Mouse (Mus musculus): ENCODE measurements at regions not wholly inside any gene's neighbourhood (a gene's known extent, or its start where the extent isn't known, plus 50 kb on each side); places are given as distances from the start of the nearest gene placed in this dataset.

DNA sequence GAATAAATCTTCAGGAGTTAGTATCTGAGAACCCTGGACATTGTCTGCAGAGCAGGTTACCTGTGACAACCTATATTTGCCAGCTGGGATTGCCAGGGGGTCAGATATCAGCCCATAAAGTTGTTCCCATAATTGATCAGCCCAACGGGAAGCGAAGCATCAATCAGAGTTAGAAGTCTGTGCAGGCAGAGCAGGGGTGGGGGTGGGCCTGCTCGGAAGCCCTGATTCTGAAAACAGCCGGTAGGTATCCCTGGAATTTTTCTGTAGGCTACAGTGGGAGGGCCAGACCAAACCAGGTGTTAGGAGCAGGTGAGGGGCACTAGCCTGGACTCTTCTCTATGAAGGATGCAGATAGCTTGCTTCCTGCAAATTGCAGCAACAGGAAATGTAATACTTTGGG lies 427.2 kb downstream of the Wdr11 start:
- 36% methylated on average over 4 of the region's 4 CpGs for WGBS

DNA sequence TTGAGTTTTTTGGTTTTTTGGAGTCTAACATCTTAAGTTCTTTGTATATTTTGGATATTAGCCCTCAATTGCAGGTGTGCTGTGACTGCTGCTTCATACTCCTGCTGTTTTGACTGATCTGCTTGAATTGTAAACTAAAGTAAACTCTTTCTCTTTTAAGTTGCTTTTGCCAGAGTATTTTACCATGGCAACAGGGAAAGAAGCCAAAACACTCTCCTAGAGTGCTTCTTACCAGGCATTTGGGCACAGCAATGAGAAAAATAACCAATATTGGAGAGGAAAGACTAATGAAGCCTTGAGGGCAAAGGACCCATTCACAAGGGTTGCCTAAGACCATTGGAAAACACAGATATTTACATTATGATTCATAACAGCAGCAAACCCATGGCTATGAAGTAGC lies 437.3 kb downstream of the Wdr11 start:
- H3K27me3 ChIP-seq (ENCODE audit: control insufficient read depth, insufficient read depth, low read length), result no peaks in the 10 kb centered on the region
- ATAC-seq (ENCODE audit: insufficient read depth, low FRiP score, low TSS enrichment), result no peak
- H3K36me3 ChIP-seq (ENCODE audit: control insufficient read depth, insufficient read depth, low read length), result no peaks in the 10 kb centered on the region
- H3K27ac ChIP-seq (ENCODE audit: low read depth, low read length), result no peak overlapping the region
- no peak for DNase-seq (ENCODE audit: low spot score)
- no peak overlapping the region for H3K4me3 ChIP-seq (ENCODE audit: low read depth, low read length)
- no peaks in the 10 kb centered on the region for H3K4me1 ChIP-seq (ENCODE audit: control insufficient read depth, insufficient read depth, low read length)
- H3K4me2 ChIP-seq (ENCODE audit: low read depth), result no peak overlapping the region
- H3K9me3 ChIP-seq (ENCODE audit: control insufficient read depth, low read length), result no peaks in the 10 kb centered on the region
- no peak overlapping the region for H3K9ac ChIP-seq (ENCODE audit: low read length)

More for the DNA sequence above, 427.2 kb downstream of the Wdr11 start:
- ATAC-seq (ENCODE audit: insufficient read depth, low FRiP score, low TSS enrichment) (no peak), DNase-seq (ENCODE audit: low spot score) (no peak)
- Histone ChIP-seq H3K27ac (ENCODE audit: low read depth, low read length) (no peak overlapping the region), H3K4me2 (ENCODE audit: low read depth) (no peak overlapping the region), H3K9me3 (ENCODE audit: control insufficient read depth, low read length) (no peaks in the 10 kb centered on the region), H3K27me3 (ENCODE audit: control insufficient read depth, insufficient read depth, low read length) (no peaks in the 10 kb centered on the region), H3K36me3 (ENCODE audit: control insufficient read depth, insufficient read depth, low read length) (no peaks in the 10 kb centered on the region), H3K4me1 (ENCODE audit: control insufficient read depth, insufficient read depth, low read length) (no peaks in the 10 kb centered on the region), H3K9ac (ENCODE audit: low read length) (no peak overlapping the region), H3K4me3 (ENCODE audit: low read depth, low read length) (no peak overlapping the region)

DNA sequence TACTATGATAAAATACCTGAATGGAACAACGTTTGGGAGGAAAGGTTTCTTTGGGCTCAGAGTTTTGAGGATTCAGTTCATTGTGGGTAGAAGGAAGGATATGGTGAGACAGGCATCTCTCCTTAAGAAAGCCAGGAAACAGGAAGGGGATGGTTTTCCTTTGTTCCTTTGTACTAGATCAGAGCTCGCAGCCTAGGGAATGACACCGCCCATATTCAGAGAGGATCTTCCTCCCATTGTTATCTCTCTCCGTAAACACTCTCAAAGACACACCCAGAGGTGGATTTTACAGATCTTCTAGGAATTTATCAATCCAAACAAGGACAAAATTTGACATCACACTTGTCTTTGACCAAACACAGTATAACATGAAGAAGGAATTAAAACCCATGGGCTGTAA lies 439.0 kb downstream of the Wdr11 start:
- no peak overlapping the region for H3K27ac ChIP-seq (ENCODE audit: low read depth, low read length)
- WGBS, result 90% methylated on average over 4 of the region's 4 CpGs
- no peak overlapping the region for H3K9ac ChIP-seq (ENCODE audit: low read length)
- no peak for DNase-seq (ENCODE audit: low spot score)
- H3K9me3 ChIP-seq (ENCODE audit: control insufficient read depth, low read length), result no peaks in the 10 kb centered on the region
- H3K4me1 ChIP-seq (ENCODE audit: control insufficient read depth, insufficient read depth, low read length), result no peaks in the 10 kb centered on the region
- H3K4me3 ChIP-seq (ENCODE audit: low read depth, low read length), result no peak overlapping the region
- H3K36me3 ChIP-seq (ENCODE audit: control insufficient read depth, insufficient read depth, low read length), result no peaks in the 10 kb centered on the region
- H3K27me3 ChIP-seq (ENCODE audit: control insufficient read depth, insufficient read depth, low read length), result no peaks in the 10 kb centered on the region
- ATAC-seq (ENCODE audit: insufficient read depth, low FRiP score, low TSS enrichment), result no peak
- no peak overlapping the region for H3K4me2 ChIP-seq (ENCODE audit: low read depth)

DNA sequence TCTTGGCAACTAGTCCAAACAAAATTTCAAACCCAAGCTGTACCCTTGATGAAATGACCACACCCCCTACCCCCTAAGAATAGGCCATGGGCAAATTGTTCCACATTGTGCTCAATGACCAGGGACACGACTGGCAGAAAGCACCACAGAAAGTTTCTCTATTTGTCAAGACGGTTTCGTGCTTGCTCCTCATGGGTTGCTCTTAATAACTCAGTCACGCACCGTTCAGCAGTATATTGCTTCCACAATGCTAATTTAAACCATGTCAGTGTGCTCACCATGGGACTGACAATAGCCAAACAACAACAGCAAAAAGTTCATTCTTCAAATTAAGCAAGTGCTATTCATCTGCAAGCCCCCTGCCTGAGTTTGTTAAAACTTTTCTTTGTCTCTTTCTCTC lies 444.6 kb downstream of the Wdr11 start:
- no peaks in the 10 kb centered on the region for H3K9me3 ChIP-seq (ENCODE audit: control insufficient read depth, low read length)
- no peaks in the 10 kb centered on the region for H3K36me3 ChIP-seq (ENCODE audit: control insufficient read depth, insufficient read depth, low read length)
- H3K9ac ChIP-seq (ENCODE audit: low read length), result no peak overlapping the region
- no peak overlapping the region for H3K4me2 ChIP-seq (ENCODE audit: low read depth)
- no peaks in the 10 kb centered on the region for H3K27me3 ChIP-seq (ENCODE audit: control insufficient read depth, insufficient read depth, low read length)
- no peak overlapping the region for H3K27ac ChIP-seq (ENCODE audit: low read depth, low read length)
- no peak for ATAC-seq (ENCODE audit: insufficient read depth, low FRiP score, low TSS enrichment)
- H3K4me1 ChIP-seq (ENCODE audit: control insufficient read depth, insufficient read depth, low read length), result no peaks in the 10 kb centered on the region
- WGBS, result 40% methylated on average over 5 of the region's 5 CpGs
- DNase-seq (ENCODE audit: low spot score), result no peak
- no peak overlapping the region for H3K4me3 ChIP-seq (ENCODE audit: low read depth, low read length)

DNA sequence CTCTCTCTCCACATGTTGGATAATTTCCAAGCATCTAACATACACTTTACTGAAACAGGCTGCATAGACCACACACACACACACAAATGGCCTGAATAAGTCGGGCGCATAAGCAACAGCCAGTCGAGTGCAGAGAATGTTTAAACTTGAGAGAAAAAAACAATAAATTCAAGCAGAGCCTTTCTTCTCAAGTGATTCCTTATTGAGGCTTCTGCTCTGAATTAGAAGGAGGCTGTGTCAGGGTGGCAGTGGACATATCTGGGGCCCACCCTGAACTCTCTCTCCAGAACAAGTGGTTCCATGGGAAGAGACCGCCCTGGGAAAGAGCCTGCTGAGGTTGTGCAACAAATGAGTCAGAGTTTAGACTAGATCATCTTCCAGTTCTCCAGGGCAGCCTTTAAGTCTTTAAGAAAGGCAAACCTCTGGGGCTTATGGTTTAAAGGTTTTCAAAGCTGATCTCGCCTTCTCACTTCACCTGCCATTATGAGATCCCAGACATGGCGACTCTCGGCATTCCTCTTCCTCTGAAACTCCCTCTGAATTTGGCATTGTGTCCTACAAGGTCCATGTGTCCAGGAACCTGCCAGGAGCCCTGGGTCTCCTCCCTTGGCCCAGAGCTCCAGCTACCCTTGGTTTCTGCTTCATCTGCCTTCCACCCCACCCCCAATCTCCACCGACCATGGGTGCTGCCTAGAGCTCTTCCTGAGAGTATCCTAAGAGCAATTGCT lies 445.3 kb downstream of the Wdr11 start:
- Histone ChIP-seq H3K4me1 (ENCODE audit: control insufficient read depth, insufficient read depth, low read length) (no peaks in the 10 kb centered on the region), H3K27me3 (ENCODE audit: control insufficient read depth, insufficient read depth, low read length) (no peaks in the 10 kb centered on the region), H3K4me2 (ENCODE audit: low read depth) (no peak overlapping the region), H3K36me3 (ENCODE audit: control insufficient read depth, insufficient read depth, low read length) (no peaks in the 10 kb centered on the region), H3K27ac (ENCODE audit: low read depth, low read length) (no peak overlapping the region), H3K4me3 (ENCODE audit: low read depth, low read length) (no peak overlapping the region), H3K9me3 (ENCODE audit: control insufficient read depth, low read length) (no peaks in the 10 kb centered on the region), H3K9ac (ENCODE audit: low read length) (no peak overlapping the region)
- ATAC-seq (ENCODE audit: insufficient read depth, low FRiP score, low TSS enrichment) (no peak), DNase-seq (ENCODE audit: low spot score) (no peak)
- 72% methylated on average over 8 of the region's 8 CpGs for WGBS

DNA sequence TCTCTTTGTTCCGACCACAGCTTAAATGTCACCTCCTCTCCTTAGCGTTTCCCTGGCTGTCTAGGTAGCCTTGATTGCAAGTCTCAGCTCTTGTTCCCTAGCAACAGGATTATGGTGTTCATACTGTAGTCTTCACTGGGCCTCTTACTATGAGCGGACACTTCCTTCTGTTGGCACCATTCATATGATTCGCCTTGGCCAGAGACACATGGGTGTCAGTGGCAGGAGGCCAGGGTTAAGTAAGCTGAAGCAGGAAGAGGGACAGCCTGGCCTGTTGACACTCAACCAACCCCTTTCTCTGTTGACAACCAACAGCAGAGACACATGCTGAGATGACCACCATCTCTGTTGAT lies 445.9 kb downstream of the Wdr11 start:
- Histone ChIP-seq H3K4me2 (ENCODE audit: low read depth) (no peak overlapping the region), H3K9me3 (ENCODE audit: control insufficient read depth, low read length) (no peaks in the 10 kb centered on the region), H3K4me1 (ENCODE audit: control insufficient read depth, insufficient read depth, low read length) (no peaks in the 10 kb centered on the region), H3K36me3 (ENCODE audit: control insufficient read depth, insufficient read depth, low read length) (no peaks in the 10 kb centered on the region), H3K9ac (ENCODE audit: low read length) (no peak overlapping the region), H3K4me3 (ENCODE audit: low read depth, low read length) (no peak overlapping the region), H3K27me3 (ENCODE audit: control insufficient read depth, insufficient read depth, low read length) (no peaks in the 10 kb centered on the region), H3K27ac (ENCODE audit: low read depth, low read length) (no peak overlapping the region)
- no peak for DNase-seq (ENCODE audit: low spot score)
- ATAC-seq (ENCODE audit: insufficient read depth, low FRiP score, low TSS enrichment), result no peak
- WGBS, result 81% methylated on average over 4 of the region's 4 CpGs

DNA sequence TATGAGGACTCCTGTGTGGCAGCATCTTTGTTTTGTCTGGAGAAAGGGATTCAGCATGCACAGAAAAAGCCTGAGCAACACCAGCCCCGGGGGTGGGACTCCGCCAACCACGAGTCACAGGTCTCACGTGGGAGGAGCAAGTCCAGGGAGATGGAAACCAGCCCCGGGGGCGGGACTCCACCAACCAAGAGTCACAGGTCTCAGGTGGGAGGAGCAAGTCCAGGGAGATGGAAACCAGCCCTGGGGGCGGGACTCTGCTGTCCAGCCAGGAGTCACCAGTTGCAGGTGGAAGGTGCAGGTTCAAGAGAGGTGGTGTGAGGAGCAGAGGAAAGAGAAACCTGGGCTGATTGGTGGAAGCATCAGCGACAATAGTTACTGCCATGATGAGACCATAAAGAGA lies 448.9 kb downstream of the Wdr11 start:
- no peaks in the 10 kb centered on the region for H3K9me3 ChIP-seq (ENCODE audit: control insufficient read depth, low read length)
- H3K4me3 ChIP-seq (ENCODE audit: low read depth, low read length), result no peak overlapping the region
- no peak for ATAC-seq (ENCODE audit: insufficient read depth, low FRiP score, low TSS enrichment)
- H3K27me3 ChIP-seq (ENCODE audit: control insufficient read depth, insufficient read depth, low read length), result no peaks in the 10 kb centered on the region
- no peak for DNase-seq (ENCODE audit: low spot score)
- H3K27ac ChIP-seq (ENCODE audit: low read depth, low read length), result no peak overlapping the region
- no peak overlapping the region for H3K9ac ChIP-seq (ENCODE audit: low read length)
- 87% methylated on average over 8 of the region's 8 CpGs for WGBS
- H3K4me2 ChIP-seq (ENCODE audit: low read depth), result no peak overlapping the region
- no peaks in the 10 kb centered on the region for H3K36me3 ChIP-seq (ENCODE audit: control insufficient read depth, insufficient read depth, low read length)
- H3K4me1 ChIP-seq (ENCODE audit: control insufficient read depth, insufficient read depth, low read length), result no peaks in the 10 kb centered on the region

DNA sequence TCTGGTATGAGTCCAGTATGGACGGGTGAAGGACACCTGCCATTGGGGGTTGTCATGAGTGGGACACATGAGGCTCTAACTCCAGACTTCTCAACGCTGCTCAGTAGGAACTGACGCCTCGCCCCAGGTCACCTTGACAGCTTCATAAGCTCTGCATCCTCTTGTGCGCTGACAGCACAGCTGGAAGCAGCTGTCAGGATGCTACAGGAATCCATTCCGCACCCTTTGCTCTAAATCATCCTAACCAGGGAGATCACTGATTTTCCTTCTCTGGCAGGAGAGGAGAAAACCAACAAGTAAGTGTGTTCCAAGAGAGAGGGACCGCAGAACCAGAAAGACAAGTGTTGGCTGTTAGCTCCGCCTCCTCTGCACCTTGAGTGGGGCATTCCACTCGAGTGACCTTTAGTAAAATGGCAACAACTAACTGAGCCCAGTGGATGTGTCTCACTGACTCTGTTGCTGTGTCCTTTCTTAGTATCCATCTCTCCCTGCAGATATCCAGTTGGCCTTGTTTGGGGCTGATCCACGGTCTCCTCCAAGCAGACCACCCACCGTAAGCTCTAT lies 449.8 kb downstream of the Wdr11 start:
- no peak overlapping the region for H3K27ac ChIP-seq (ENCODE audit: low read depth, low read length)
- no peaks in the 10 kb centered on the region for H3K4me1 ChIP-seq (ENCODE audit: control insufficient read depth, insufficient read depth, low read length)
- DNase-seq (ENCODE audit: low spot score) (no peak), ATAC-seq (ENCODE audit: insufficient read depth, low FRiP score, low TSS enrichment) (no peak)
- no peak overlapping the region for H3K4me2 ChIP-seq (ENCODE audit: low read depth)
- no peaks in the 10 kb centered on the region for H3K9me3 ChIP-seq (ENCODE audit: control insufficient read depth, low read length)
- H3K4me3 ChIP-seq (ENCODE audit: low read depth, low read length), result no peak overlapping the region
- WGBS, result 87% methylated on average over 11 of the region's 11 CpGs
- no peak overlapping the region for H3K9ac ChIP-seq (ENCODE audit: low read length)
- H3K27me3 ChIP-seq (ENCODE audit: control insufficient read depth, insufficient read depth, low read length), result no peaks in the 10 kb centered on the region
- no peaks in the 10 kb centered on the region for H3K36me3 ChIP-seq (ENCODE audit: control insufficient read depth, insufficient read depth, low read length)

DNA sequence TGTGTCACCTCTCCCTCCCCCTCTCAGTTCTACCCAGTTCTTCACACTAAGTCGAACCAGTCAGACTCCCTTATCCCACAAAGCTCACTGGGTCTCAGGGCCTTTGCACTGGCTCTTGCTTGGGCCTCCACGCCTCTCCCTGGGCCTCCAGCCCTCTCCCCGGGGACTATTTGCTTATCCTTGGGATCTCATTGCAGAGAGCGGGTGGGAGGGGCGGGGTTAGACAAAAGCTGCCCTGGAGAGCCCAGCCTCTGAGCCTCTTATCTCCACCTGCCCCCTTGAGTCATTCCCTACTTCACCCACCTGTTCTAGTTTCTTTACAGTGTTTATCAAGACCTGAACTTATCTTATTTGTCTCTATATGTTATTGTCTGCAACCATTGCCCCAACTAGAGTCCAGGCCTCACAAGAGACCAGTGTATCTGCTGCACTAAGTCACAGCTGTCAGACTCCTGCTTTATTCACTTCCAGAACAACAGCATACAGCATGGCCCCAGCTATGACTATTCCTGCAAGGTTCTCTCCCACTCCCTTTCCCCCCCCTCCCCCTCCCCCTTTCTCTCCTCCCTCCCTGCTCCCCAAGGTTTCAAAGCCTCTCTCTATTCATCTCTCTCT lies 450.7 kb downstream of the Wdr11 start:
- H3K36me3 ChIP-seq (ENCODE audit: control insufficient read depth, insufficient read depth, low read length), result no peaks in the 10 kb centered on the region
- no peaks in the 10 kb centered on the region for H3K4me1 ChIP-seq (ENCODE audit: control insufficient read depth, insufficient read depth, low read length)
- no peak for ATAC-seq (ENCODE audit: insufficient read depth, low FRiP score, low TSS enrichment)
- H3K4me2 ChIP-seq (ENCODE audit: low read depth), result no peak overlapping the region
- no peak overlapping the region for H3K27ac ChIP-seq (ENCODE audit: low read depth, low read length)
- no peaks in the 10 kb centered on the region for H3K27me3 ChIP-seq (ENCODE audit: control insufficient read depth, insufficient read depth, low read length)
- WGBS, result 52% methylated on average over 5 of the region's 5 CpGs
- H3K9me3 ChIP-seq (ENCODE audit: control insufficient read depth, low read length), result no peaks in the 10 kb centered on the region
- no peak overlapping the region for H3K4me3 ChIP-seq (ENCODE audit: low read depth, low read length)
- no peak overlapping the region for H3K9ac ChIP-seq (ENCODE audit: low read length)
- DNase-seq (ENCODE audit: low spot score), result no peak
